Mouse (Mus musculus) spleen, postnatal 36 days (tissue): ENCODE results near the gene Tnfaip3.

Experiments used
- DNase-seq, 2 experiments: peaks; one replicate each; pipeline ENCODE4 v3.0.0; 2022; ENCODE audit warnings: low spot score in 2 of 2, mixed read lengths in 1 of 2

The Tnfaip3 gene

GRCm38 (mm10) chr10:19015257-19015862, at the start of gene Tnfaip3:
Gene Tnfaip3, minus strand, starts transcription at chr10:19015657.
- peak; percentile 93 to 94 for DNase-seq

DNA sequence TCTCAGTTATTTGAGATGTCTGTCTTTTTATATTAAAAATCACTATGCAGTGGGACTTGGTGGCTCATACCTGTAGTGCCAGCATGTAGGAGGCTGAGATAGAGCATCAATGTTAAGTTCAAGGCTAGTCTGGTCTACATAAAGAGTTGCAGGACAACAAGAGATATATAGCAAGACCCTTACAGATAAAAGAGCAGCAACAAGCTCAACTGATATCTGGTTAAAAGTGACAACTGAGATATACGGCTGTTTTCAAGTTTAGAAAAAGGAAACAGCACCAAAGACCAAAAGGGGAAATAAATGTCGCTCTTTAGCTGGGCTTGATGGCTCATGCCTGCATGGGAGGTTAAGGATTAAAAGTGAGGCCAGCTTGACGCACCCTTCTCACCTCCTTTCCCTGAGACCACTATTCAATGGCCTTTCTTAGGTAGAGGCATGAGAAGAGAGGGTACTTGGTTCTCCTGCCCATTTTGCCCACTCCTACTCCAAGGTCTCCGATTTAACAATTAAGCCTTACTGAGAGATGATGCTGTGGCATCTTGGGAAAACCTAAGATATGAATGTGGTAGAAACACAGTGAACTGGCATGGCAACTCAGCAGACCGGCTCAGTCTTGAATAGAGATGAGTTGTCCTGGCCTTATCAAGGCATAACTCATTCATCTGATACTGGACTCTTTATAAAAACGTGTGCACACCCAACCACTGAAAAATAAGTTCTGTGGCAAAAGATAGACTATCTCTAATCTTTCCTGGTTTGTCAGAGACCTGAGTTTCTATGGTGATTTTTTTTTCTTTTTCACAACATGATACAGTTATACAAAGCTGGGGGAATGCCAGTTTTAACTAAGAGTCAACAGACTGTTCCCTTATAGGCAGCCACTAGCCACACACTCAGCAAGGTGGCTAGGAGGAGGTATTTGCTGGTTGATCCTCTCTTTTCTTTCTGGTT, 49.5 kb upstream of the Tnfaip3 start:
- peak in 1 of 2 experiments; percentile 24 for DNase-seq

DNA sequence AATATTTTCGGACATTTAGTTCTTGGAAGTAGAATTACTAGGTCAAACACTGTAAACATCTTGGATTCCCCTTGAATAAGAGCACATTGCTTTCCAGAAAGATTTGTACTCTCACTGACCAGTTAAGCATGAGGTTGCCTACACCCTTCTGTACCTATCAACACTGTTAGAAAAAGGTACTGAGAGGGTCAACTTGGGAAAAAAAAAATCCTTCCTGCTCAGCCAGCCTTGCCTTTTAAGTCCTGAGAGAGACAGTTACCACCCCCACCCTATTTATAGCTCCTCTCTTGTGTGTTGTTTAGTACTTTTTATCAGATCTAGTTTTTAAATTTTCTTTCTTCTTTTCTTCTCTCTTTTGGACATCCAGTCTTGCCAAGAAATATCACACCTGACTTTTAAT, 48.2 kb upstream of the Tnfaip3 start:
- DNase-seq, result no peak

GRCm38 (mm10) chr10:19063208-19063607, 47.8 kb upstream of the Tnfaip3 start:
- DNase-seq, result peak in 1 of 2 experiments; percentile 9

GRCm38 (mm10) chr10:19062098-19062905, 46.8 kb upstream of the Tnfaip3 start:
- peak; percentile 76 to 81 for DNase-seq

- no peak for DNase-seq
These were observed 45.7 kb upstream of the Tnfaip3 start for GRCm38 (mm10) chr10:19061201-19061600.

GRCm38 (mm10) chr10:19053524-19053923, 38.1 kb upstream of the Tnfaip3 start:
- no peak for DNase-seq

GRCm38 (mm10) chr10:19045986-19046385, 30.5 kb upstream of the Tnfaip3 start:
- no peak for DNase-seq

DNA sequence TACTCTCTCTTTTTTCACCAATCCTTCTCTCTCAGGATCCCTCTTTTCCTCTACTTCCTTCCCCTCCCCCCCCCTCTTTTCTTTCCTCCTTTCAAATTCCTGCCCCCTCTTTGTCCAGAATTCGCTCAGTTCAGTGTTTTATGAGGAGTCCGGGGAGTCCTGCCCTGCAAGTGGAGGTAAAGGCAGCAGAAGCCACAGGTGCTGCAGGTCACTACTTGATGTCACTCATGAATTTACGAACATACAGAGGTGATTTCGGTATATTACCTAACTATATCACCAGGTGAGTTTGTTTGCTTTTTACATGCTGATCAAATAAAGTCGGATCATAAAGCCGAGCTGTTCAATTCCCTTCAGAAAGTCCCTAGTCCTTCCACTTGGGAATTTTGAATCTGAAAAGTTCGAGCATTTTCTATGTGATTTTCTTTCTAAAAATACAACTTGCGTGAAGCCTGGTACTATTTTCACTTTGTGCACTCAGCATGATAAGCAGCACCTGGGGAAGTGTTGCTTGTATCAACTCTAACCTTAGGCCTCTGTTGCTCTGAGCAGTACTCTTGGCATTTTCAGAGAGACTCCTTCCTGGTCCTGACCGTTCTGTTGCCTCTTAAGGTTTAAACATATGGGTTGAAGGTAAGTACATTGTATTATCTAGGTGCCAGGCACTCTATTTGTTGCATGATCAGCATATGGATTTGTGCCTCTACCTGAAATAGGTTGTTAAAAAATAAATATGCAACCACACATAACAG, 29.5 kb upstream of the Tnfaip3 start:
- no peak for DNase-seq

DNA sequence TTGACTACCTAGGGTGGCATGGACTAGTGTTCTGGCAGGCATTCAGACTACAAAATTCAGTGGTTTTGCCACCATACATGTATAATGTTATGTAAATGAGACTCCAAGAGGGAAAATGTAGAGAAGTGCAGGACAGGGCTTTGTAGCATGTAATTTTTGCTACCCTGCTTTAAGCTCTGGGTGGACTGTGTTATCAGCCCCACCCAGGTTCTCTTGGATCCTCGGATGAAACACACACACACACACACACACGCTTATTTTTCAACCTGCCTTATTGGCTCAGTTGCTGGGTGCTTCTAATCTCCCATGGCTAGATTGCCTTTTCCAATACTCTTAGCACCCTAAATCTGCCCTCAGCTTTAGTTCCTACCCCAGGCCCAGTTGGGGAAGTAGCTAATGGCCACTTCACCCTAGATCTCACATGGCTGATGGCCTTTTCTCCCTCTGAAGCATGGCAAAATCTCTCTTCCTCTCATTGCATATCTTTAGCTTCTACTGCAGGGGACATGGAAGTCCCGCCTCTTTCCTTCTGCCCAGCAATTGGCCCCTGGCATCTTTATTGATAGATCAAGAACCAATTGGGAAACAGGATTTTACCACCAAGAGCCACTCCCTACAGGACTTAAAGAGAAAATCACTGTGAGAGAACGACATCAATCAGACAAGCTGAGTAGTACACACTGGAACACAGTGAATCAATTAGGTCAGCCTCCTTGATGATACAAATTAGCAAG, 28.2 kb upstream of the Tnfaip3 start:
- DNase-seq, result peak; percentile 73 to 75

GRCm38 (mm10) chr10:19040147-19040546, 24.7 kb upstream of the Tnfaip3 start:
- no peak for DNase-seq

DNA sequence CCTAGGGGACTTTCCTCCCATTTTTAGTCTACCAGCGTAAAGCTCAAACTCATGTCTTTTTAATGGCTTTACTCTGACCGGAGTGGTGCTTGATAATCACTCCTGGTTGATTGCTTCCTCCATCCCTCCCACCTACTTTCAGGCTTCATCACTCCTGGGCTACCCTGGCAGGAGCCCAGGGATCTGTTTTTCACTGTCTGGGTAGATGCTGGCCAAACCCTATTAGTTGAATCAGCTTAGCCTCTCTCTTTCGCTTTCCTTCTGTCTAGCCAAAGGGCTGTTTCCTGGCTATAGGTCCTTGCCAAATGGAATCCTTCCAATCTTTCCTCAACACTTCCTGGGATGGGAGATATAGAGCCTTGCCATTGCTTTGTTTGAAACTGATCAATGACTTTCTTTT, 19.3 kb upstream of the Tnfaip3 start:
- DNase-seq, result no peak

DNA sequence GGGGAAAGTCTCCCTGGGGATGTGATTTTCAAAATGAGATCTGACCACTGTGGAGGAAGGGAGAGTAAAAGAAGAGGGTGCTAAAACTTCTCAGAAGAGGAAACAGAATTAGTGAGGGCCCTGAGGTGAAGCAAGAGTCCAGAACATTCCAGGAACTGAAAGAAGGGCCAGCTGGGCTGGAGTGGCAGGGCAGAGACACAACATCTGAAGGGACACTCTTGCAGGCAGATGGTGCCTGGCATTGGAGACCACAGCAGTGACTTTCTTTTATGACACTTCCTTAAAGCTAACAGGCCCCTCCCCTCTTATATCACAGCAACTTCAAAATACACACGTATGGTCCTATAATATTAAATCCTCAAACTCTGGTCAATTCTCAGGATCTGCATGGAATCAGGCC, 18.2 kb upstream of the Tnfaip3 start:
- peak; percentile 22 to 43 for DNase-seq

GRCm38 (mm10) chr10:19031875-19032274, 16.4 kb upstream of the Tnfaip3 start:
- DNase-seq, result no peak

GRCm38 (mm10) chr10:19030628-19031027, 15.2 kb upstream of the Tnfaip3 start:
- DNase-seq, result no peak

GRCm38 (mm10) chr10:19026710-19027109, 11.3 kb upstream of the Tnfaip3 start:
- DNase-seq, result no peak

DNA sequence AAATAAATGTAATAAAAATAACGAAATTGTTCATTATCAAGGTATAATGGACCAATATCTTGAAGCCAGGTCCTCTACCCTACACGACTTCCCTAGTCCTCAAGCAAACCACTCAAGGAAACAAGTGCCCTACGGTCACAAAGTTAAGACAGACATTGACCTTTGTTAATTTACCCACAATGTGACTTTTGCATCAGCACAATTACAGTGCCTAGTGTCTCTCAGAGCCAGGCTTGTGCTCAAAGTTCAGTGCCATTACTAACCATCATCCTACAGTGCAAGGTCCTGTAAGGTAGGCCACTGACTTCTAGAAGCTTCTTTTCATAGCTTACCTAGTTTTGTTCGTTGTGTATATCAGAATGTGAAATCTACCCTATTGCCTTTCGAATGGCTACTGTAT, 8.9 kb upstream of the Tnfaip3 start:
- DNase-seq, result no peak

DNA sequence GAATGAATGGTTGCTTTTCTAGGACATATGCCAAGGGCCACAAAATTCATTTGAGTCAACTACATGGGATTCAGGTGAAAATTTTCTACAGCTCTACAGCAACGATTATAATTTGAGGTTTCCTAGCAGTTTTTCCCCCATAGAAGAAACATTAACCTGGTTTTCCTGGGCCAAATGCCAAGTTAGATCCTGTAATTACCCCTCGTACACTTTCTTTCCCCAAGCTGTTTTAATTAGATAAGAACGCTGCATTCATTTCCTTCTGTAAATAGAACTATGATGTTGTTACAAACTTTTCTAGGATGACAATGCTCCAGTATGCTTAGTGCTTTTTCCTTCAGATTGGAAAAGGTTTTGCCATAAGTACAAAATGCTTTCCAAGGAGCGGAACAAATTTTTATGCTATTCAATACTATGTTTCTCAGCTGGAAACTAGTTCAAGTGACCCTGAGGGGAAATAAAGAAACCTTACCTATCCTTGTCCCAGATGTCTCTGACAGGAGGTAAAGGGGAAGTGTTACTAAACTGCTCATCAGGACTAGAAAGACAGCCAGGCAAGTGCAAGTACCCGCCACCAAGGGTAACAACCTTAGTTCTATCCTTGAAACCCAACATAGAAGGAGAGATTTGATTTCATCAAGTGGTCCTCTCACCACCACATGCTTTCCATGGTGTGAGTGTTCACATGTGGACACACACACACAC, 8.3 kb upstream of the Tnfaip3 start:
- no peak for DNase-seq

DNA sequence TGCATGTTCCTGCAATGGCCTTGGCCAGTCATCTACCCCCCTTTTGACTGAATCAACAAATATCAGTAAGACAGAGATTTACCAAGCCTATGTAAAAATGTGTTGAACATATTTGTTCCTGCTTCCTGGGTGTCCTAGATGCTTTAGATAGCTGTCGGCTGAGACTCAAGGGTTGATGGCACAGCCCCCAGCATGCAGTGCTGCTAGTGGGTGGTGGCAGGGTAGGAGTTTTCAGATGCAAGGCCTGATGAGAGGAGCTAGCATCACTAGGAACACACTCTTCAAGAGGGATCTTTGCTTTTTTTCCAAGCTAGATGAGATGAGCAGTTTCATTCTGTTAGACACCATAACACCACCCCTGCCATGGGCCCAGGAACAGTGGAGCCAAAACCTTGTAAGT, 6.8 kb upstream of the Tnfaip3 start:
- no peak for DNase-seq

GRCm38 (mm10) chr10:19016823-19017471, 1.5 kb upstream of the Tnfaip3 start:
- no peak for DNase-seq
